Mouse (Mus musculus): ENCODE measurements around the gene H1foo.

H1foo gene

DNA sequence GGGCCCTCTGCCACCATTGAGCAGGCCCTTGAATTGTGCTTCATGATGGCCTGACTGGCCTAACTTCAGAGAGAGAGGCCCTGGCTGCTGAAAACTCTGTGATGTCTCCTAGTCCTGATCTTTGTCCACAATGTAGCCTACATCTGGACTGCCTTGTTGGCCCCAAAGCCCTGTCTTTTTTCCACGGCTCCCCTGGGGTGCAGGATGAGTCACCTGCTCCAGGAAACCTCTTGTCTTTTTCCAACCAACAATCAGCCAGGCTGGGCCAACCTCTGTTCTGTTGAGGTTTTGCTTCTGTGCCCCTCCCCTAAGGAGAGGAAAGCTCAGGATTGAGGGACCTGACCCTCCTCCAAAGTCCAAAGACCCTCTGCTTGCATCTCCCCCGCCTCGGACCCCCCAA lies 17.0 kb downstream of the H1foo start:
- DNase-seq (ENCODE audit: low spot score), result no peak

DNA sequence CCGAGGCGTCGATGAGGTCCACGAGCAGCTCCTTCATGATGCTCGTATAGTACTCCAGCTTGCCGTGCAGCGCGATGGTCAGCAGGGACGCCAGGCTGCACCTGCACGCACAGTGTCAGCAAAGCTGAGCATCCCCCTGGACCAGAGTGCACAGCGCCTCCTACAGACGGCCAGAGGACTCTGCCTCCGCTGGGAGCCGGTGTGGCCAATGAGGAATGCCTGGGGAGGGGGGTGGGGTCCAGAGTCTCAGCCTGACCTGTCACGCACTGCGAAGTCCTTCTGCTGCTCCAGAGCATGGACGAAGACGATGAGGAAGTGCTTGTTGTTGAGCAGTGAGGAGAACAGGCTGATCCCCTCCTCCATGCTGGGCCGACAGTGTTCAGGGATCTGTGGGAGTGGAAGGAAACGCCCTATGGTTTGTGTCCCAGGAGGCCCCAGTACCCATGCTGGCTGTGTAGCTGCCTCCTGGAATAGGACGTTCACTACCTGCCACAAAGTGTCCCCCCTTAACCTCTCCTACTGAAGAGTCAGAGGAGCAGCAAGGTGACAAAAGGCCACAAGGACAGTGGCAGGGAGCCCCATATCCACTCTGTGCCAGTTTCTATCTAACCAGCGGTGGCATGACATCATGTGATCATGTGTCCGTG lies 17.8 kb downstream of the H1foo start:
- no peak for DNase-seq (ENCODE audit: low spot score)

DNA sequence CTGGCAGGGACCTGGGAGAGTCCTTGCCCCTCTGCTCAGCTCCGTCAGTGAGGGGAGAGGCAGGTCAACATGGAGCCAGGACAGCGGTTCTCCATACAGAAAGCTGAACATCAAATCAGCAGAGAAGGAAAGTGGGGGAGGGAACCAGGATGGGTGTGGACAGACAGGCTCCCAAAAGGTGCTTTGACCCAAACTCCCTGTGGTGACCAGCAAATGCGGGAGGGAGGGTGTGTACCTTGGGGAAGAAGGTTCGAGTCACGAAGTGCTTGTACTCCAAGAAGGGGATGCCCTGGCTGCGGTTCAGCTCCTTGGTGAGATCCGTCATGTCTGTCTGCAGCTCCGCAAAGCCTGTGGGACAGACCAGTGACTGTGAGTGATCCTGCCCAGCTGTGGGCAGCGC lies 18.9 kb downstream of the H1foo start:
- no peak for DNase-seq (ENCODE audit: low spot score)

DNA sequence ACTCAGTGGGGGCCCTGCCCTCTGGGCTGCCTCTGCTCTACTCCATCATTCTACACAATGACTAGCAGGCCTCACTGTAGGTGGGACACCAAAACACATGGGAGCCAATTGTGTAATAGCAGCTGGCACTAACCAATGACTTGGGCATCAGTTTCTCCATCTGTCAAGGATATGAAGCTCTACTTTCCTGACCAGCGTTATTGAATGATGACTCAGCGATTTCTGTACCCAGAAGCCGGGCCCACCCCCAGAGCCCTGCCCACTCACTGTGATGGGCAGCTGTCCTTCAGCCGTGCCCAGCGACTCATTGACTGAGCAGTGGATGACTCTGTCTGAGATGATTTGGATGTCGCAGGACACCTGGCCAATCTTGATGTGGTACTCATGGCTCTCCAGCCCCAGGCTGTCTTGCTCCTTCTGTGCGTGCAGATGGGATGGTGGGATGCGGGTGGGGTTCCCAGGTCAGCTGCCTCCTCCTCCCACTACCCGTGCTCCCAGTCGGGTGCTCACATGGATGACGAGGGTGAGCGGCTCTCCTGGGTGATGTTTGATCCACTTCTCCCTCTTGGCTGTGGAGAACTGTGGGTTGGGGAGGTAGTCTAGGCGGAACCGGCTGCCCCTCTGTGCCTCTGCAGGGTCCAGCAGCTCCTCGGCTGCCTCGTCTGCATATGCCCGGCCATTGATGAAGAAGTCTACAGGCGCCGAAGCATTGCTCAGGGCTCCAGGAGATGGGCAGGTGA lies 21.7 kb downstream of the H1foo start:
- DNase-seq (ENCODE audit: low spot score), result no peak

GRCm38 (mm10) chr6:115967291-115967880 lies 22.6 kb downstream of the H1foo start:
- DNase-seq (ENCODE audit: low spot score), result no peak

- no peak for DNase-seq (ENCODE audit: low spot score)
Observed at GRCm38 (mm10) chr6:115968086-115968485, 23.3 kb downstream of the H1foo start.

- no peak for DNase-seq (ENCODE audit: low spot score)
Observed at GRCm38 (mm10) chr6:115968700-115969099, 24.0 kb downstream of the H1foo start.

GRCm38 (mm10) chr6:115969103-115969502 lies 24.4 kb downstream of the H1foo start:
- no peak for DNase-seq (ENCODE audit: low spot score)

DNA sequence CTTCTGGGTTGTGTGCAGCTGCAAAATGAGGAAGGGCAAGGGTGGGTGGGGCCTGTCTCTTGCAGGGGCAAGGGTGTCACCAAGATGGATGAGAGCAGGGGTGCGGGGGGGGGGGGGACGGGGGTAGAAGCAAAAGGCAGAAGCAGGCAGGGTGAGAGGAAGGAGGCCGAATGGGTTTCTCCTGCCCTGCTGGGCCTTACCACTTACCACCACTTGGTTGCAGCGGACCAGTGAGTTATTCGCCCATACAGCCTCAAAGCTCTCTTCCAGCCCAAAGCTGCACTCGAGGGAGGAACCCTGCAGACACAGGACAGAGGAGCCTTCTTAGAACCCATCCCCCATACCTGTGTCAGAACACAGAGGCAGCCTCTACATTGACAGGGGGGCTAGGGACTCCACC lies 25.2 kb downstream of the H1foo start:
- no peak for DNase-seq (ENCODE audit: low spot score)

DNA sequence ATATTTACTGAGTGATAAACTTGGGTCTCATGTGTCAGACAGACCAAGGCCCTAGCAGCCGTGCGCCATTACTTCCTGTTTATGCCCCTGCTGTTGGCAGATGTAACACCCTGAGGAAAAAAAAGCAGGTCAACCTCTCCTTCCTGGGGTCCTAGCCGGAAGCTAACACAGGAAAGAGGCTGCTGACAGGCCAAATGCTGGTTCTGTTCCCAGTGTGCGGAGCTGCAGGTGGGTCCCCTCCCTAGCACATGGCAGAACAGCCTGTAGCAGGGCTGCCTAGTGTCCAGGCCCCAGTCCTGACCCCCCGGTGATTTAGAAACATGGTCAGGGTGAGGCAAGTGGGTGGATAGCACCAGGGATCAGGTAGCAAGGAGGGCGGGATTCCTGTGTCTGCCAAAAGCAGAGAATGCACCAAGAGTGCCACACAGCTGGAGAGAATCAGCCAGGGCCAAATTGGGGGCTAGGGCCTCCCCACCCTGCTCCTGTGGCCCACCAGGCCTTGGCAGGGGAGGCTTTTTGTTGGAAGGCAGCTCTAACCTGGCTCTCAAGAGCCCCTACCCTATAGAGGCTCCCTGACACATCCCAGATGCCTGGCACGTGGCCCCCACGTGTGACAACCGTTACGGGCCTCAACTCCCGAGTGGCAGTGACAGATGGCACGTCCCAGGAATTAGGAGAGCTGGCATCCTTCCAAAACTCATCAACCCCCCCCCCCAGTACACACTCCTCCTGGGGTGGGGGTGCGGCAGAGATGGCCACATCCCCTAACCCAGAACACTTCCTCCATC lies 26.7 kb downstream of the H1foo start:
- DNase-seq (ENCODE audit: low spot score), result no peak

- DNase-seq (ENCODE audit: low spot score), result no peak
Observed at GRCm38 (mm10) chr6:115972083-115972764, 27.5 kb downstream of the H1foo start.

DNA sequence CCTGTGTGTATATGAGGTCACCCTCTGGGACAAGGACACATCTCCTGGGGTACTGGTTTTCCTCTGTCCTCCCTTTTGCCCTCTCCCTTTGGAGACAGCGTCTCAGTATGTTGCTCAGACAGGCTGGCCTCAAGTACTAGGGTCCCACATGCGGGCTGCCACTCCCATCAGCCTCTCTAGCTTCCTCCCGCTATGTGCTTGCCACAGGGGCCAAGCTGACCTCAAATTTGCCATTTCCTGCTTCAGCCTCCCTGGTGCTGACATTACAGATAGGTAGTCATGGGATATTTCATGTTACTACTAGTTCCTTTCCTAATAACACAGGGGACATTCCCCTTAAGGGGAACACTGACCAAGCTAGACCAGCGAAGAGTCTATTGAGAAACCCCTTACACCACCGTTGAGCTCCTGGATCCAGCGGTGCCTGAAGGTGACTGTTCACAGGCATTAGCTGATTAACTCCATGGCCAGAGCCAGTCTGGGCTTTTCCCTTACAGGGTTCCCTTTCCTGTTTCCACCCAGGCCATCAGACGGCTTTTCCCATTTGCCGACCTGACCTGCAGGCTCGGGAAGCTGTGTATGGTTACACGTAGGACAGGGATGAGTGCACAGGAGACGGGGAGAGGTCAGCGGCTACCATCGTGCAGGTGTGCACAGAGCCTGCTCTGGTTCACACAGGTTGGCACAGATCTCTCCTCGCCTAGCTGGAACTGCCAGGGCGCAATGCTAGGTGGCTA lies 28.6 kb downstream of the H1foo start:
- DNase-seq (ENCODE audit: low spot score), result no peak

- DNase-seq (ENCODE audit: low spot score), result no peak
Observed at GRCm38 (mm10) chr6:115973881-115974662, 29.3 kb downstream of the H1foo start.

- DNase-seq (ENCODE audit: low spot score), result no peak
Observed at GRCm38 (mm10) chr6:115975606-115976005, 30.9 kb downstream of the H1foo start.

- DNase-seq (ENCODE audit: low spot score), result no peak
Observed at GRCm38 (mm10) chr6:115977810-115978209, 33.1 kb downstream of the H1foo start.

DNA sequence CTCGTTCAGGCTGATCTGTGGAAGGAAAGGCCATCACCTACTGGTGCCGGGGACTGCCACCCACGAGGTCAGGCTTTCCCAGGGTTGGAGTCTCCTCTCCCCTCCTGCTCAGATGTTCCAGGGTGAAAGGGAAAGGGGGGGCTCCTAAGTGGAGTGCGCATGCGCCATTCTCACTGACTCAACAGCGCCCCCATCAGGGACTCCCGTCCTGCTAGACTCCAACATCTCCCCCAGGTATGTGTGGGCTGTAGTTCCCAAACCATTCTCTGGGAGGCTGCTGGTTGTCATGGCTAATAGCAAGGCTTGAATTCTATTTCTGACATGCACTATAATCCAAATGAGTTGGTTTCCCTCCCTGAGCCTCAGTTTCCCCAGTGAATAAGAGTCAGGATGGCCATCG lies 33.9 kb downstream of the H1foo start:
- no peak for DNase-seq (ENCODE audit: low spot score)

DNA sequence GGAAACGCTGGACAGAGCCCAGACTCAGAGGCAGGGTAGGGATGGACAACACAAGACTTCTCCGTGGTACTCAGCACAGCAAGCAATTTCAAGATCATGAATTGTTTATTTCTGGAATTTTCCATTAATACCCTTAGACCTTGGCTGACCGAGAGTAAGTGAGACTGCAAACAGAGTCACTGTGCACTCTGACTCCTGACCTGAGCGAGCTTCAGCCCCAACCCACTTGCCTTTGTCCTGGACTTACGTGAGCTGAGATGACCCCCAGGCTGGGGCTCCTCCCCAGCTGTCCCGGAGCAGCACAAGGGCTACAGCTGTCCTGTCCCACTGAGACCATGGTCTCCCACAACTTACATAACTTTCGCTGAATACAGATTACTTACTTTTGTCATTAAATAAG lies 38.2 kb downstream of the H1foo start:
- DNase-seq (ENCODE audit: low spot score), result no peak

DNA sequence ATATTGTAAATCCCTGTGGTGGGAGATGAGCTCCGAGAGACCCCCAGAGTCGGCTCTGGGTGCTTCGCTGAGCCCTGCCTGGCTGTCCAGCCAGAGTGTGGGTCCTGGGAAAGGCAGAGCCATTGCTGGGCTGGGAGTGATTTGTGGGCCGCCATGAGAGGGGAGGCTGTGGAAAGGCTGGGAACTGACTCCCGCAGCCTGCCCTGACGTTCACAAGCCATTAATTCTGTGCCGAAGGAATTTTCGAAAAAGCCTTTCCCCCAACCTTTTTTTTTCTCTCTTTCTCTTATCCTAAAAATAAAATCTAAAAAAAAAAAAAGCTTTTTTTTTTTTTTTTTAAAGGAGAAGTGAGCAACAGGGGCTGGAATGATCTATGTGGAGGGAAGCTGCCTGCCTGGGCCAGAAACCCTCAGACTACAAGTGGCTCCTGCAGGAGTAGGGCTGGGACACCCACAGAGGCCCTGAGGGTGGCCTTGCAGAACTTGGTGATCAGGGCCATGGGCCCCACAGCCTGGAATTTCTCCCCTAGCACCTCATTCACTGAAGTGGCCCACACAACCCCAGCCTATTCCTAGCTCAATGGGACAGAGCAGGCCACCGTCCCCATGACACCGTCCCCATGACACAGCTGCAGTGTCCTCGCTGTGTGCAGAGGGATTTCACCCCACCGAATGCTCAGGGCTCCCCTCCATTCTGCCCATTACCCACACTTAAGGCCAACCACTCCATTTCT lies 38.7 kb downstream of the H1foo start:
- DNase-seq (ENCODE audit: low spot score), result no peak

GRCm38 (mm10) chr6:115984580-115984979 lies 39.8 kb downstream of the H1foo start:
- no peak for DNase-seq (ENCODE audit: low spot score)

GRCm38 (mm10) chr6:115985622-115986021 lies 40.9 kb downstream of the H1foo start:
- no peak for DNase-seq (ENCODE audit: low spot score)

All from testis, postnatal 14 days (tissue).